Mouse (Mus musculus) heart, embryonic 15.5 days (tissue): ENCODE measurements around the gene Rftn1. TPM values are rescaled to one million over a fixed set of nuclear protein-coding genes. Genes with fewer than 3 reads are reported as not detected.

Experiments
- ATAC-seq: fragments of 200-750 bp; cut with Nextera tagmentation; replicated peaks from 2 replicates; pipeline ENCODE4 v1.8.0; 2017; ENCODE audit warnings: low read depth, moderate TSS enrichment; ENCODE audit not compliant: insufficient number of reproducible peaks, insufficient read depth, low FRiP score
- H3K27ac ChIP-seq: fragments of 300-500 bp; sonication (generic); 2 replicates; pipeline ENCODE4 v1.5.1; 2015; ENCODE audit warnings: mild to moderate bottlenecking, inconsistent platforms
- H3K27me3 ChIP-seq: fragments of 300-500 bp; sonication (generic); 2 replicates; pipeline ENCODE4 v1.6.1; 2015; ENCODE audit warnings: inconsistent platforms
- H3K36me3 ChIP-seq: fragments of 300-500 bp; sonication (generic); 2 replicates; pipeline ENCODE4 v1.6.1; 2015; ENCODE audit warnings: mild to moderate bottlenecking, inconsistent platforms
- H3K4me1 ChIP-seq: fragments of 300-500 bp; sonication (generic); replicated peaks from 2 replicates; pipeline ENCODE4 v1.6.1; 2015; ENCODE audit warnings: inconsistent platforms
- H3K4me2 ChIP-seq: fragments of 300-500 bp; sonication (generic); 2 replicates; pipeline ENCODE4 v1.6.1; 2015; ENCODE audit warnings: inconsistent platforms, mild to moderate bottlenecking, moderate library complexity
- H3K4me3 ChIP-seq: fragments of 300-500 bp; sonication (generic); 2 replicates; pipeline ENCODE4 v1.5.1; 2015; ENCODE audit warnings: mild to moderate bottlenecking, inconsistent platforms
- H3K9ac ChIP-seq: fragments of 300-500 bp; sonication (generic); 2 replicates; pipeline ENCODE4 v1.6.1; 2015; ENCODE audit warnings: mild to moderate bottlenecking, inconsistent platforms
- H3K9me3 ChIP-seq: fragments of 300-500 bp; sonication (generic); replicated peaks from 2 replicates; pipeline ENCODE4 v1.6.1; 2016; ENCODE audit warnings: inconsistent platforms
- WGBS: fragments of 180-500 bp; shearing (Covaris S2); methylation state at CpG from one replicate; pipeline ENCODE4 v1.1.7; 2015; ENCODE audit warnings: mixed read lengths; 5-methylcytosine and 5-hydroxymethylcytosine counted together
- polyA plus RNA-seq: library from polyadenylated mRNA; unstranded; fragments of >200 nt; fragmentation: Nextera tagmentation; extraction: Ambion mirVana; gene quantifications from 2 replicates; pipeline ENCODE4 v1.2.1, GENCODE M21; 2015

Gene Rftn1
- polyA plus RNA-seq, 1 experiment from 2014 or later, result 29.7 TPM

DNA sequence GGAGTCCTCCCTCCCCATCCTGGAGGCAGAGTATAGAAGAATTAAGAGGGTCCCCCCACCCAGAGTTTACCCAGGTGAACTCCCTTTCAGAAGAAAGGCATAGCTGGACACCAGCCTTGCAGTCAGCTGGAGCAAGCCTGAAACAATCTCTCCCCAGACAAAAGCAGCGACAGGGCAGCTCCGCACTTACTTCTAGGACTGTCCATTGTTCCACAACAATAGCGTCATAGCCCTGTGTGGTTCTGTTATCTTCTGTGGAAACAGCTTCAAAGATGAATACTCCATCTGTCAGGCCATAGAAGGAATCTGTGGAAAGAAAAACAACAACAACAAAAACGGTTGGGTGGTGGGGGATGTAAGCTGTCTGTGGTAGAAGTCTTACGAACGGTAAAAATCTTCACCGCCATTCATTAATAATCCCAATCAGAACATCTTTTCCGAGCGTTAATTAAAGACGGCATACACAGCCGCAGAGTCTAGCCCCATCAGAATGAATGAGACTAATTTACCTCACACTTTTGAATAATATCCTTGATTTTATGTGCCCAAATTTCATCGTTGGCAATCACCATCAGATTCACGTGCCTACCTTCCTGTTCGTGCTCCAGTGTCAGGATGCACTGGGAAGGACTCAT is 153.6 kb downstream of the Rftn1 start:
- WGBS, result 79% methylated on average over 14 of the region's 14 CpGs
- H3K9ac ChIP-seq, result no peak overlapping the region
- peaks cover 14% of the 10 kb centered on the region for H3K4me1 ChIP-seq
- no peak for ATAC-seq
- no peak overlapping the region for H3K4me2 ChIP-seq
- peaks cover 6% of the 10 kb centered on the region; the same call in 1 of the 2 replicates for H3K36me3 ChIP-seq
- H3K27me3 ChIP-seq, result no peaks in the 10 kb centered on the region
- H3K27ac ChIP-seq, result no peak overlapping the region
- no peak overlapping the region for H3K4me3 ChIP-seq
- no peaks in the 10 kb centered on the region for H3K9me3 ChIP-seq

DNA sequence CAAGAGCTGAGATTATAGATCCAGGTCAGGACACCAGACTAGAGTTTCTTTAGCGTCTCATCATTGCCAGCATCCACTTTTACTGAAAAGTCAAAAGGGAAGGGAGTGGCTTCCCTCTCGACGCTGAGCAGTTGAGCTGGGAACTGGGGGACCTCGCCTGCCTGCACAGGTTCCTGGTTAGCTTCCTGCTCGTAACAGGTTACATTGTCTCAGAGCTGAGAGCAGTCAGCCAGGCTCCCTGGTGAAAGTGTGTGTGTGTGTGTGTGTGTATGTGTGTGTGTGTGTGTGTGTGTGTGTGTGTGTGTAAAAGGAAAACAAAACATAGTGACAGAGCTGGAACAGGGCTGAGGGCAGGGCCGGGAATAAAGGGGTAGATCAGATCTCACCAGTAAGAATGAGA is 156.8 kb downstream of the Rftn1 start:
- no peak for ATAC-seq
- no peak overlapping the region for H3K4me2 ChIP-seq
- H3K4me1 ChIP-seq, result peaks cover 12% of the 10 kb centered on the region
- H3K9ac ChIP-seq, result no peak overlapping the region
- H3K27ac ChIP-seq, result no peak overlapping the region
- 67% methylated on average over 6 of the region's 6 CpGs for WGBS
- no peaks in the 10 kb centered on the region for H3K27me3 ChIP-seq
- H3K36me3 ChIP-seq, result peaks cover 6% of the 10 kb centered on the region; the same call in 1 of the 2 replicates
- H3K9me3 ChIP-seq, result no peaks in the 10 kb centered on the region
- no peak overlapping the region for H3K4me3 ChIP-seq

DNA sequence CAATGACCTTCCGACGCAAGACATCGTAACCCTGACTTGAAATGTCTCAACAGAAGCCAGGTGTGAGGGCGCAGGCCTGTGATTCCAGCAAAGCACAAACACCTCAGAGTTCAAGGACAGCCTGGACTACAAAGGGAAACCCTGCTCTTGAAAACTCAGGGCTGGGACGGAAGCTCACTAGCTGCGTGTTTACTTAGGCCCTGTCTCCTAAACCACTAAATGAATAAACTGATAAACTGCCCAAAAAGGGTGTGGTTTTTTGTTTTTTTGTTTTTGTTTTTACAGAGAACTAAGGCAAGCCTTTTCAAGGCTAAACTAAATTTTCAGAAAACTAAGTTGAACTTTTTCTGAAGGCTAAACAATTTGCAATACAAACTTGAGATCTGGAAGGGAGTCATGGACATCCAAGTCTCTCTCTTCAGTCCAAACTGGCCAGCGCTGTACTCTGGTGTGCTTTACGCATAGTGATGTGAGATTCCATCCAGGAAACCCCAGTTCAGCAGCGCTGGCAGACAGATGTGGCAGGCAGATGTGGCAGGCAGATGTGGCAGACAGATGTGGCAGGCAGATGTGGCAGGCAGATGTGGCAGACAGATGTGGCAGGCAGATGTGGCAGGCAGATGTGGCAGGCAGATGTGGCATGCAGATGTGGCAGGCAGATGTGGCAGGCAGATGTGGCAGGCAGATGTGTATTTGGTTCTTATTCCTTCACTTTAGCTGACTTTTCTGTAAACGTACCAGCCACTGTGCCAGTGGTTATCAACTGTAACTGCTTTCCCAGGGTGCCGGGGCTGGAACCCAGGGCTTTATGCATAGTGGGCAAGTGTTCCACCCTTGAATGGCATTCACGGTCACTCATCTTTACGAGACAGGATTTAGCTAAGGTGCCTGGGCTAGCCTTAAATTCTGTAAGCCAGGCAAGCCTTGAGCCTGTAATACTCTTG is 158.7 kb downstream of the Rftn1 start:
- peaks cover 6% of the 10 kb centered on the region; the same call in 1 of the 2 replicates for H3K36me3 ChIP-seq
- no peak overlapping the region for H3K9ac ChIP-seq
- no peaks in the 10 kb centered on the region for H3K9me3 ChIP-seq
- no peak overlapping the region for H3K4me2 ChIP-seq
- no peaks in the 10 kb centered on the region for H3K27me3 ChIP-seq
- H3K4me3 ChIP-seq, result no peak overlapping the region
- no peak overlapping the region for H3K27ac ChIP-seq
- peaks cover 4% of the 10 kb centered on the region for H3K4me1 ChIP-seq
- 88% methylated on average over 13 of the region's 13 CpGs for WGBS
- ATAC-seq, result no peak

DNA sequence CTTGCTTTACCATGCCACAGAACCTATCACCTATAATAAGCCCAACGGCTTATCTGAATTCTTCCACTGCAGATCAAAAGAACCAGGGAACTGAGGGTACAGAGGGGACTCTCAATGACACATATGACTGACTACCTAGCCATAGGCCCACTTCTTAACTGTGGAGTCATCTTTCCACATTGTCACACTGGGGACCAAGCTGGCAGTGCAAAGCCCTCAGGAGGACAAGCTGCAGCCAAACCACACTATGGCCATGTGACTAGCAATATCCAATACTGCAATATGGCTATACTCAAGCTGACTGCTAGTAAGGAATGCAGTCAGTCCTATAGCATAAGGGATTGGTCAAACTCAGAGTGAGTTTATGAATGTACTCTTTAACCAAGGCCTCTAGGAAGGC is 164.8 kb downstream of the Rftn1 start:
- no peaks in the 10 kb centered on the region for H3K36me3 ChIP-seq
- peaks cover 5% of the 10 kb centered on the region for H3K4me1 ChIP-seq
- ATAC-seq, result no peak
- no peaks in the 10 kb centered on the region for H3K9me3 ChIP-seq
- H3K9ac ChIP-seq, result no peak overlapping the region
- no peaks in the 10 kb centered on the region for H3K27me3 ChIP-seq
- no peak overlapping the region for H3K4me2 ChIP-seq
- H3K4me3 ChIP-seq, result no peak overlapping the region
- WGBS, result 65% methylated on average over 1 of the region's 1 CpGs
- H3K27ac ChIP-seq, result no peak overlapping the region

DNA sequence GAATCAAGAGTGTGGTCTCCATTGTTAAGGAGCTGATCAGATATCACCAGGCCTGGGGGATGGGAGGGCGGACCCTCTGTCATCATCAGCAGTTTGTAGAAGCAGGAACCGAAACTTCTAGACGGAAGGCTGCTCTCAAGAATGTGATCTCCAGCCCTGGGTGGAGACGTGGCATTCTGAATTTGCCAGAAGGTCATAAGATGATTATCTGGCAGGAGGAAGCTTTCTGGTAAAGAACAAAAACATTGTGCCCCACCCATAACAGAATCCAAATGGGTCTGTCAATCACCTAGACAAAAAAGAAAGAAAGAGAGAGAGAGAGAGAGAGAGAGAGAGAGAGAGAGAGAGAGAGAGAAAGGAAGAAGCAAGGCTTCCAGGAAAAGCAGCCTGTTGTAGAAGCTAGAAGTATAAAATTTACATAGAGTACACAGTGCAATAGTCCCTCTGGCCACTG is 165.3 kb downstream of the Rftn1 start:
- H3K4me1 ChIP-seq, result peaks cover 10% of the 10 kb centered on the region
- 58% methylated on average over 4 of the region's 4 CpGs for WGBS
- H3K27me3 ChIP-seq, result no peaks in the 10 kb centered on the region
- H3K36me3 ChIP-seq, result no peaks in the 10 kb centered on the region
- no peak overlapping the region for H3K4me3 ChIP-seq
- ATAC-seq, result no peak
- no peaks in the 10 kb centered on the region for H3K9me3 ChIP-seq
- H3K9ac ChIP-seq, result no peak overlapping the region
- H3K4me2 ChIP-seq, result no peak overlapping the region
- H3K27ac ChIP-seq, result no peak overlapping the region

DNA sequence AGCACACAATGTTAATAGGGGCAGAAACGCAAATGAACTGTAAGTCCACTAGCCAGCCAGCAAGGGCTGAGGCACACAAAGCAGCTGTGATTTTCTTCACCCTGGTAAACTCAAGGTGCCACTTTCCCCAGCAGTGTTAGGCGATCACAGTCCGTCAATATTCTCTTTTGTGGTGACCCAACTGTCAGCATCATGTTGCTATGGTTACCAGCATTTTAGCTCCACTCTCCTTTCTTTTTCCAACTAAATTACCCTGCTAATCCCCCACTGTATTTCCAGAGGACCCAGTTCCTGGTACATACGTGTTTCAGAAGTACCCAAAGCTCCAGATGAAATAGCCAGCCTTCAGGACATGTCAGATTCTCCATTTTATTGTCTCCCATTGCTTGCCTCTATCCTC is 169.1 kb downstream of the Rftn1 start:
- H3K27ac ChIP-seq, result no peak overlapping the region
- 80% methylated on average over 4 of the region's 4 CpGs for WGBS

DNA sequence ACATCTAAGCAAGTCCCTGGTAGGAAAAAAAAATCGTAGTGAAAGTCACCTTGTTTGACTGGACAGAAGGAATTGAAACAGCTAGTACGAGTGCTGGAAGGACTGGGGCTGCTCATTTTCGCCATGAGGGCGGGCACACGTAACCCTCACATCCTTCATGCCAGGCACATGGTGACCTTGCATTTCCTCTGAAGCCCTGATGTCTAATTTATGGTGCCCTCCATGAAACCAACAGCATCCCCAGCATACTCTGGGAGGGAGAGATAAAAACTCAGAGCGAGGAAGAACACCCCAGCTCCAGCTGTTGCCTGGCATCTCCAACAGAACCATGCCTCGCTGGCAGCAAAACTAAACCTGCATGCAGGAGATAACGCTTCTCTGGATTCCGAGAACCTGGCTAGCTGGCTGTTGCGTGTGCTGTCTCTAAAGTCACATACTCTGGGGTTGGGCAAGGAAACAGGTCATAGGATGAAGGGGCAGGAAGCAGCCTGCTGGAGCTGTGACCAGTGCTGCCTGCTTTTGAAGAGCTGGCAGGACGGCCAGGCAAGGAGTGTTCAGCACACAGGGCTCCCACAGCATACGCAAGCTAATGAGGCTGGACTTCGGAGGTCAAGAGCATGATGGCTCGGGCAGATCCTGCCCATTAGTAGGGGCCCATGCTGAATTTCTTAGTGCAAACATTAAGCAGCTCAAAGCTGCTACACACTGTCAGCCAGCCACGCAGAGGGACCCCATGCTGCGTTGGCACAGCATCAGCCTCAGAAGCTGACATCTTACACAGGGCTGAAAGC is 170.1 kb downstream of the Rftn1 start:
- 0 out of 2 replicates have a peak, but pooled peaks cover 4% of the 10 kb centered on the region for H3K27me3 ChIP-seq
- no peak overlapping the region for H3K27ac ChIP-seq
- no peaks in the 10 kb centered on the region for H3K9me3 ChIP-seq
- H3K4me1 ChIP-seq, result peaks cover 7% of the 10 kb centered on the region
- H3K4me3 ChIP-seq, result no peak overlapping the region
- no peak; the same call in 1 of the 2 replicates for ATAC-seq
- no peak overlapping the region for H3K9ac ChIP-seq
- no peaks in the 10 kb centered on the region for H3K36me3 ChIP-seq
- no peak overlapping the region for H3K4me2 ChIP-seq
- WGBS, result 61% methylated on average over 16 of the region's 16 CpGs

More for the DNA sequence above, 169.1 kb downstream of the Rftn1 start:
- Histone ChIP-seq H3K27me3 (0 out of 2 replicates have a peak, but pooled peaks cover 4% of the 10 kb centered on the region), H3K9me3 (no peaks in the 10 kb centered on the region), H3K4me3 (no peak overlapping the region), H3K36me3 (no peaks in the 10 kb centered on the region), H3K4me1 (peaks cover 7% of the 10 kb centered on the region), H3K4me2 (no peak overlapping the region), H3K9ac (no peak overlapping the region)
- ATAC-seq, result no peak

DNA sequence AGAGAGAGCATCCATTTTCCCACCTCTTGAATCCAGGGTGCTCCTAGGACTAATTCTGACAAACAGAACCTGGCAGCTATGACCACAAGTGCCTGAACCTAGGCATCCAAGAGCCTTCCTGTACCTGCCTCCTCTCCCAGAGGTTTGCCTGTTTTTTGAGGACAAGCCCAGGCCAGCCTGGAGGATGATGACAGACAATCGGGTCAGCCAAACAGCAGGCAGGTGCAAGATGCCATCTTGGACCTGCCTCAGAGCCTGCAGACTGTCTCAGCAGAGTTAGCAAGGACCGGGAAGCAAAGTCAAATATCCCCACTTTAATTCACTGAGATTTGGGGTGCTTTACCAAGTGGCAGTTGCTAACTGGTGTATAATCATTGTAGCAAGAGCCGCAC is 170.7 kb downstream of the Rftn1 start:
- no peaks in the 10 kb centered on the region for H3K36me3 ChIP-seq
- H3K4me2 ChIP-seq, result no peak overlapping the region
- 0 out of 2 replicates have a peak, but pooled peaks cover 4% of the 10 kb centered on the region for H3K27me3 ChIP-seq
- H3K27ac ChIP-seq, result no peak overlapping the region
- ATAC-seq, result no peak
- H3K4me3 ChIP-seq, result no peak overlapping the region
- H3K4me1 ChIP-seq, result peaks cover 7% of the 10 kb centered on the region
- 83% methylated on average over 3 of the region's 3 CpGs for WGBS
- H3K9me3 ChIP-seq, result no peaks in the 10 kb centered on the region
- H3K9ac ChIP-seq, result no peak overlapping the region

DNA sequence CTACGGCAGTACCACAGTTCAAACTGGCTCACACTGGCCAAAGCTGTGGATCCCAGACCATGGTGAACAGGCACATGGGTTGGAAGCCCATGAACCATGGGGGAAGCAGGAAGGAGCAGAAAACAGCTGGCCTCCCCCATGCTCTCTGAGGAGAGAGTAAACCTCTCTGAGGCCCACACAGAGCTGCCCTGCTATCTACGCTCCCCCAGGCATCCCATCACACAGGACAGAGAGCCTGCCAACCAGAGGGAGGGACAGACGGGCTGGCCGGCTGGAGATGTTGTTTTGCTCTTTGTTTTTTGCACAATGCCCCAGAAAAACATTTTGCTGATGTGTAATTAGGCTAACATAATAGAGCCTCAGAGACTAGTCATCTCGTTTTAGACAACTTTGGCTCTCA is 171.4 kb downstream of the Rftn1 start:
- no peak for ATAC-seq
- no peak overlapping the region for H3K27ac ChIP-seq
- 66% methylated on average over 5 of the region's 5 CpGs for WGBS
- H3K4me1 ChIP-seq, result peaks cover 7% of the 10 kb centered on the region
- H3K27me3 ChIP-seq, result 0 out of 2 replicates have a peak, but pooled peaks cover 4% of the 10 kb centered on the region
- H3K36me3 ChIP-seq, result no peaks in the 10 kb centered on the region
- no peak overlapping the region for H3K9ac ChIP-seq
- H3K4me3 ChIP-seq, result no peak overlapping the region
- no peaks in the 10 kb centered on the region for H3K9me3 ChIP-seq
- H3K4me2 ChIP-seq, result no peak overlapping the region

DNA sequence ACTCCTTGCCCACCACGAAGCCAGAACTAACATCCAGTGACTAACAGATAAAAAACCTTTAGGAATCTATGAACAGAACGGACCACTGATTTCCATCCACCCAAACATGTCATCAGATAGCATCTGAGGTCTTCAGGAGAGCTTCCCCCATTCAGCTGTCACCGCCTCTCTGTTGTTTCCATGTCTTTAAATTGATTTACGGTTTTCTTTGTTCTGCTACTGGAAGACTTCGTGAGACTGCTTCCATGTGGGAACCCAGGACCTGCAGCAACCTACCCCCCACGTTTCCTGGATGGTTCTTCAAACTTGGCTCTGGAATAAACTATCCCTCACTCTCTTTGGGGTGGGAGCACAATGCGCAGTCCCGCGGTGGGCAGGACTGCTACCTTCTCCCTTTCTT is 175.8 kb downstream of the Rftn1 start:
- H3K27me3 ChIP-seq, result 0 out of 2 replicates have a peak, but pooled peaks cover 4% of the 10 kb centered on the region
- WGBS, result 69% methylated on average over 9 of the region's 9 CpGs

DNA sequence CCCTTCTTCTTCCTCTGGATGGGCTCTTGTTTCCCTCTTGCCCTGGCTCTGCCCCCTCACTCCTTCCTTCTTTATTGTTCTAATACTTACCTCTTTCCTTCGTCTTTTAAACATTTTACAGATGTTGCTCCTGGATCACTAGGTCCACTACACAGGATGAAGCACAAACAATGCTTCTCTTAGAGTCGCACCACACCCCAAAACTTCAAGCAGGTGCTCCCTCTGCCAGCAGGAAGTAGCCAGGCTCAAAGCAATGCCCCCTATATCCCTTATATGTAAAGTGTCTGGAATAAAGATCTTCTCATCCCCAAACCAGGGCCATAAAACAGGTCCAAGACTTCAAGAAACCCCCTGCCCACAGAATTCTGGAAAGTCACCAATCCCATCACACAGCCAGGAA is 176.6 kb downstream of the Rftn1 start:
- H3K4me1 ChIP-seq, result peaks cover 8% of the 10 kb centered on the region
- H3K4me3 ChIP-seq, result no peak overlapping the region
- no peaks in the 10 kb centered on the region for H3K36me3 ChIP-seq
- H3K27me3 ChIP-seq, result 0 out of 2 replicates have a peak, but pooled peaks cover 4% of the 10 kb centered on the region
- H3K9ac ChIP-seq, result no peak overlapping the region
- ATAC-seq, result no peak
- 72% methylated on average over 2 of the region's 2 CpGs for WGBS
- H3K9me3 ChIP-seq, result no peaks in the 10 kb centered on the region
- no peak overlapping the region for H3K4me2 ChIP-seq
- no peak overlapping the region for H3K27ac ChIP-seq

More for the DNA sequence above, 175.8 kb downstream of the Rftn1 start:
- Histone ChIP-seq H3K9me3 (no peaks in the 10 kb centered on the region), H3K4me2 (no peak overlapping the region), H3K9ac (no peak overlapping the region), H3K27ac (no peak overlapping the region), H3K4me3 (no peak overlapping the region), H3K36me3 (no peaks in the 10 kb centered on the region), H3K4me1 (peaks cover 8% of the 10 kb centered on the region)
- no peak for ATAC-seq
